Mouse (Mus musculus) 416B (cell line): ENCODE measurements around the gene Gm8005.
"Not testable (repeated sequence)": the region's sequence is repeated elsewhere in the genome, so short reads cannot be mapped to it uniquely, and the experiment has no call there.

Source experiments
- DNase-seq: peaks from one replicate; pipeline ENCODE4 v3.0.0; 2011; ENCODE audit warnings: low read depth

The Gm8005 gene

GRCm38 (mm10) chr14:42439573-42439972, at the start of gene Gm8005:
Gm8005 (minus strand) TSS chr14:42439673.
- DNase-seq: not testable (repeated sequence)

- DNase-seq: not testable (repeated sequence)
Observed at GRCm38 (mm10) chr14:42463581-42463980, 24.1 kb upstream of the Gm8005 start, which contains the start of gene Gm8011. Gm8011 (plus strand) TSS chr14:42463881.
